Mouse (Mus musculus) forebrain, embryonic 13.5 days (tissue): ENCODE data around the gene Eipr1. TPM values are rescaled to one million over a fixed set of nuclear protein-coding genes. Genes with fewer than 3 reads are reported as not detected.
A peak's percentile ranks its signal among the peaks of the same experiment; 100 is the strongest.

ENCODE experiments used
- ATAC-seq: fragments of 200-750 bp; cut with Nextera tagmentation; 2 replicates; pipeline ENCODE4 v1.8.0; 2017
- H3K27ac ChIP-seq: fragments of 300-500 bp; sonication (generic); 2 replicates; pipeline ENCODE4 v1.5.1; 2015; ENCODE audit warnings: inconsistent platforms, mild to moderate bottlenecking, moderate library complexity
- H3K27me3 ChIP-seq: fragments of 300-500 bp; sonication (generic); 2 replicates; pipeline ENCODE4 v1.6.1; 2015; ENCODE audit warnings: mild to moderate bottlenecking, inconsistent platforms
- H3K36me3 ChIP-seq: fragments of 300-500 bp; sonication (generic); 2 replicates; pipeline ENCODE4 v1.6.1; 2015; ENCODE audit warnings: mild to moderate bottlenecking, inconsistent platforms; ENCODE audit not compliant: poor library complexity, severe bottlenecking
- H3K4me1 ChIP-seq: fragments of 300-500 bp; sonication (generic); 2 replicates; pipeline ENCODE4 v1.6.1; 2015; ENCODE audit warnings: inconsistent platforms
- H3K4me2 ChIP-seq: fragments of 300-500 bp; sonication (generic); 2 replicates; pipeline ENCODE4 v1.6.1; 2015; ENCODE audit warnings: inconsistent platforms, mild to moderate bottlenecking, moderate library complexity
- H3K4me3 ChIP-seq: fragments of 300-500 bp; sonication (generic); 2 replicates; pipeline ENCODE4 v1.5.1; 2015; ENCODE audit warnings: mild to moderate bottlenecking, inconsistent platforms
- H3K9ac ChIP-seq: fragments of 300-500 bp; sonication (generic); 2 replicates; pipeline ENCODE4 v1.6.1; 2015; ENCODE audit warnings: mild to moderate bottlenecking, inconsistent platforms
- H3K9me3 ChIP-seq: fragments of 300-500 bp; sonication (generic); replicated peaks from 2 replicates; pipeline ENCODE4 v1.6.1; 2016; ENCODE audit warnings: inconsistent platforms
- WGBS: fragments of 180-500 bp; shearing (Covaris S2); methylation state at CpG from one replicate; pipeline ENCODE4 v1.1.7; 2015; 5-methylcytosine and 5-hydroxymethylcytosine counted together
- polyA plus RNA-seq: library from polyadenylated mRNA; unstranded; fragments of >200 nt; fragmentation: Nextera tagmentation; extraction: Ambion mirVana; gene quantifications from 2 replicates; pipeline ENCODE4 v1.2.1, GENCODE M21; 2015

Gene Eipr1
- polyA plus RNA-seq, 1 experiment from 2014 or later = 56.6 TPM

GRCm38 (mm10) chr12:28803043-28803442, 51.4 kb downstream of the Eipr1 start:
- Histone ChIP-seq H3K9ac (no peak overlapping the region), H3K4me2 (no peak overlapping the region), H3K4me3 (no peak overlapping the region), H3K27me3 (peaks cover 8% of the 10 kb centered on the region; the same call in 1 of the 2 replicates), H3K36me3 (no peaks in the 10 kb centered on the region), H3K4me1 (peaks cover 53% of the 10 kb centered on the region), H3K9me3 (peaks cover 6% of the 10 kb centered on the region), H3K27ac (no peak overlapping the region)
- no peak for ATAC-seq

- Histone ChIP-seq H3K4me2 (no peak overlapping the region), H3K9ac (no peak overlapping the region), H3K27me3 (peaks cover 8% of the 10 kb centered on the region; the same call in 1 of the 2 replicates), H3K27ac (no peak overlapping the region), H3K4me3 (no peak overlapping the region), H3K36me3 (no peaks in the 10 kb centered on the region), H3K4me1 (peaks cover 51% of the 10 kb centered on the region), H3K9me3 (no peaks in the 10 kb centered on the region)
- 84% methylated on average over 3 of the region's 3 CpGs for WGBS
- ATAC-seq = no peak
Measured at GRCm38 (mm10) chr12:28804558-28805481, 53.2 kb downstream of the Eipr1 start.

- Histone ChIP-seq H3K36me3 (no peaks in the 10 kb centered on the region), H3K9me3 (no peaks in the 10 kb centered on the region), H3K9ac (no peak overlapping the region), H3K4me1 (peaks cover 26% of the 10 kb centered on the region), H3K27me3 (peaks cover 38% of the 10 kb centered on the region), H3K27ac (no peak overlapping the region), H3K4me2 (no peak overlapping the region), H3K4me3 (no peak overlapping the region)
- ATAC-seq = no peak
- 84% methylated on average over 4 of the region's 4 CpGs for WGBS
Measured at GRCm38 (mm10) chr12:28808786-28809375, 57.3 kb downstream of the Eipr1 start.

- no peak overlapping the region for H3K9ac ChIP-seq
- ATAC-seq = no peak
- 57% methylated on average over 4 of the region's 4 CpGs for whole genome bisulfite sequencing
Measured at GRCm38 (mm10) chr12:28809756-28810337, 58.2 kb downstream of the Eipr1 start.

GRCm38 (mm10) chr12:28816681-28817426, 65.3 kb downstream of the Eipr1 start:
- 9% methylated on average over 9 of the region's 9 CpGs for WGBS
- Histone ChIP-seq H3K9ac (no peak overlapping the region; the same call in 1 of the 2 replicates), H3K36me3 (no peaks in the 10 kb centered on the region), H3K27ac (peak overlapping the region; percentile 83), H3K27me3 (peaks cover 55% of the 10 kb centered on the region), H3K4me1 (peaks cover 36% of the 10 kb centered on the region), H3K4me3 (no peak overlapping the region), H3K9me3 (no peaks in the 10 kb centered on the region), H3K4me2 (peak overlapping the region; percentile 35)
- ATAC-seq = peak; percentile 66

More at GRCm38 (mm10) chr12:28809756-28810337, 58.2 kb downstream of the Eipr1 start:
- Histone ChIP-seq H3K4me1 (peaks cover 16% of the 10 kb centered on the region), H3K36me3 (no peaks in the 10 kb centered on the region), H3K27me3 (peaks cover 46% of the 10 kb centered on the region), H3K9me3 (no peaks in the 10 kb centered on the region), H3K27ac (no peak overlapping the region), H3K4me2 (no peak overlapping the region), H3K4me3 (no peak overlapping the region)

GRCm38 (mm10) chr12:28817427-28817752, 65.8 kb downstream of the Eipr1 start:
- H3K4me1 ChIP-seq = peaks cover 36% of the 10 kb centered on the region
- H3K9ac ChIP-seq = no peak overlapping the region; the same call in 1 of the 2 replicates
- ATAC-seq = peak; percentile 96
- peaks cover 55% of the 10 kb centered on the region for H3K27me3 ChIP-seq
- H3K4me3 ChIP-seq = no peak overlapping the region
- no peaks in the 10 kb centered on the region for H3K9me3 ChIP-seq
- H3K27ac ChIP-seq = peak overlapping the region; percentile 83
- H3K36me3 ChIP-seq = no peaks in the 10 kb centered on the region
- 2% methylated on average over 5 of the region's 5 CpGs for WGBS
- H3K4me2 ChIP-seq = peak overlapping the region; percentile 35

GRCm38 (mm10) chr12:28817891-28818290, 66.3 kb downstream of the Eipr1 start:
- Histone ChIP-seq H3K4me3 (no peak overlapping the region), H3K9ac (peak overlapping the region; percentile 34; the same call in 1 of the 2 replicates), H3K4me2 (peak overlapping the region; percentile 35; the same call in 1 of the 2 replicates), H3K4me1 (peaks cover 36% of the 10 kb centered on the region), H3K27ac (peak overlapping the region; percentile 83), H3K9me3 (no peaks in the 10 kb centered on the region), H3K36me3 (no peaks in the 10 kb centered on the region), H3K27me3 (peaks cover 55% of the 10 kb centered on the region)
- ATAC-seq = peak; percentile 64
- 5% methylated on average over 3 of the region's 3 CpGs for WGBS

GRCm38 (mm10) chr12:28823518-28823917, 71.9 kb downstream of the Eipr1 start:
- WGBS = 91% methylated on average over 7 of the region's 7 CpGs
- H3K9me3 ChIP-seq = no peaks in the 10 kb centered on the region; the same call in 1 of the 2 replicates
- peaks cover 6% of the 10 kb centered on the region for H3K4me1 ChIP-seq
- H3K9ac ChIP-seq = no peak overlapping the region
- no peak overlapping the region for H3K27ac ChIP-seq
- H3K4me3 ChIP-seq = no peak overlapping the region
- peaks cover 31% of the 10 kb centered on the region for H3K27me3 ChIP-seq
- ATAC-seq = no peak
- H3K36me3 ChIP-seq = no peaks in the 10 kb centered on the region
- no peak overlapping the region for H3K4me2 ChIP-seq

- no peaks in the 10 kb centered on the region for H3K4me1 ChIP-seq
- H3K9ac ChIP-seq = no peak overlapping the region
- H3K27me3 ChIP-seq = no peaks in the 10 kb centered on the region
- H3K36me3 ChIP-seq = 0 out of 2 replicates have a peak, but pooled peaks cover 3% of the 10 kb centered on the region
- H3K4me2 ChIP-seq = no peak overlapping the region
- WGBS = 94% methylated on average over 3 of the region's 3 CpGs
- ATAC-seq = no peak
- H3K9me3 ChIP-seq = no peaks in the 10 kb centered on the region
- no peak overlapping the region for H3K27ac ChIP-seq
- no peak overlapping the region for H3K4me3 ChIP-seq
Measured at GRCm38 (mm10) chr12:28829502-28829901, 77.9 kb downstream of the Eipr1 start.

GRCm38 (mm10) chr12:28830471-28830870, 78.9 kb downstream of the Eipr1 start:
- Histone ChIP-seq H3K27ac (no peak overlapping the region), H3K27me3 (no peaks in the 10 kb centered on the region), H3K4me1 (no peaks in the 10 kb centered on the region), H3K36me3 (0 out of 2 replicates have a peak, but pooled peaks cover 3% of the 10 kb centered on the region), H3K9me3 (no peaks in the 10 kb centered on the region), H3K4me3 (no peak overlapping the region), H3K9ac (no peak overlapping the region), H3K4me2 (no peak overlapping the region)
- WGBS = 82% methylated on average over 3 of the region's 3 CpGs
- no peak for ATAC-seq

GRCm38 (mm10) chr12:28831066-28831733, 79.6 kb downstream of the Eipr1 start:
- 50% methylated on average over 7 of the region's 7 CpGs for WGBS
- Histone ChIP-seq H3K4me2 (no peak overlapping the region), H3K27ac (no peak overlapping the region), H3K4me3 (no peak overlapping the region), H3K9ac (no peak overlapping the region), H3K36me3 (0 out of 2 replicates have a peak, but pooled peaks cover 3% of the 10 kb centered on the region), H3K9me3 (no peaks in the 10 kb centered on the region), H3K27me3 (no peaks in the 10 kb centered on the region), H3K4me1 (no peaks in the 10 kb centered on the region)
- ATAC-seq = 0 out of 2 replicates have a peak, but pooled peaks have one; percentile 16
